Mouse (Mus musculus) embryonic facial prominence, embryonic 11.5 days (tissue): ENCODE results near the gene Aldoart2. TPM values are rescaled to one million over a fixed set of nuclear protein-coding genes. Genes with fewer than 3 reads are reported as not detected.

Experiments
- ATAC-seq: fragments of 200-750 bp; cut with Nextera tagmentation; replicated peaks from 2 replicates; pipeline ENCODE4 v1.8.0; 2017; ENCODE audit warnings: low read depth; ENCODE audit not compliant: insufficient number of reproducible peaks, low FRiP score, low TSS enrichment
- DNase-seq: peaks from one replicate; pipeline ENCODE4 v3.0.0-alpha.2; 2015; ENCODE audit warnings: low spot score
- H3K27ac ChIP-seq: fragments of 300-500 bp; sonication (generic); replicated peaks from 2 replicates; pipeline ENCODE4 v1.5.1; 2014; ENCODE audit warnings: mild to moderate bottlenecking, low read depth, low read length, control low read depth
- H3K27me3 ChIP-seq: fragments of 300-500 bp; sonication (generic); 2 replicates; pipeline ENCODE4 v1.6.1; 2014; ENCODE audit warnings: mild to moderate bottlenecking, low read length, moderate library complexity, mixed read lengths; ENCODE audit not compliant: control insufficient read depth, insufficient read depth
- H3K36me3 ChIP-seq: fragments of 300-500 bp; sonication (generic); replicated peaks from 2 replicates; pipeline ENCODE4 v1.6.1; 2014; ENCODE audit warnings: low read depth, mild to moderate bottlenecking, low read length, moderate library complexity, mixed read lengths; ENCODE audit not compliant: control insufficient read depth, insufficient read depth
- H3K4me1 ChIP-seq: fragments of 300-500 bp; sonication (generic); 2 replicates; pipeline ENCODE4 v1.6.1; 2014; ENCODE audit warnings: low read length, mixed read lengths; ENCODE audit not compliant: control insufficient read depth, insufficient read depth
- H3K4me2 ChIP-seq: fragments of 300-500 bp; sonication (generic); 2 replicates; pipeline ENCODE4 v1.6.1; 2014; ENCODE audit warnings: low read depth, mild to moderate bottlenecking, control low read depth, low read length, moderate library complexity
- H3K4me3 ChIP-seq: fragments of 300-500 bp; sonication (generic); 2 replicates; pipeline ENCODE4 v1.5.1; 2014; ENCODE audit warnings: low read depth, low read length, control low read depth
- H3K9ac ChIP-seq: fragments of 300-500 bp; sonication (generic); replicated peaks from 2 replicates; pipeline ENCODE4 v1.6.1; 2014; ENCODE audit warnings: mild to moderate bottlenecking, control low read depth, low read length
- H3K9me3 ChIP-seq: fragments of 300-500 bp; sonication (generic); replicated peaks from 2 replicates; pipeline ENCODE4 v1.6.1; 2016; ENCODE audit warnings: mild to moderate bottlenecking, low read length, inconsistent platforms, mixed read lengths; ENCODE audit not compliant: control insufficient read depth
- WGBS: fragments of 180-500 bp; shearing (Covaris S2); extraction: QIAGEN DNeasy Blood & Tissue Kit; methylation state at CpG from one replicate; pipeline ENCODE4 v1.1.7; 2014; 5-methylcytosine and 5-hydroxymethylcytosine counted together
- polyA plus RNA-seq: library from polyadenylated mRNA; unstranded; fragments of >200 nt; fragmentation: Nextera tagmentation; extraction: Ambion mirVana; gene quantifications from 2 replicates; pipeline ENCODE4 v1.2.1, GENCODE M21; 2014

Gene Aldoart2
- polyA plus RNA-seq: 0.25 TPM in 2 replicates

DNA sequence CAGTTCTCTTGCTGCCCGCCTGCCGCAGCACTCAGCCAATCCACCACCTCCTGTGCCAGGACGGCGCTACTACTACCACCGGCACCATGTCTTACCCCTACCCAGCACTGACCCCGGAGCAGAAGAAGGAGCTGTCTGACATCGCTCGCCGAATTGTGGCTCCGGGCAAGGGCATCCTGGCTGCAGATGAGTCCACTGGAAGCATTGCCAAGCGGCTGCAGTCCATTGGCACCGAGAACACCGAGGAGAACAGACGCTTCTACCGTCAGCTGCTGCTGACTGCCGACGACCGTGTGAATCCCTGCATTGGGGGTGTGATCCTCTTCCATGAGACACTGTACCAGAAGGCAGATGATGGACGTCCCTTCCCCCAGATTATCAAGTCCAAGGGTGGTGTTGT, at the start of gene Aldoart2:
Aldoart2 (plus strand) TSS at position 34 of the 400 bp plus-strand sequence.
- DNase-seq (no peak), ATAC-seq (no peak)
- Histone ChIP-seq H3K4me1 (no peaks in the 10 kb centered on the region), H3K27ac (no peak within 1 kb of the TSS), H3K36me3 (no peaks in the 10 kb centered on the region), H3K27me3 (no peaks in the 10 kb centered on the region), H3K4me2 (no peak within 1 kb of the TSS), H3K9me3 (no peaks in the 10 kb centered on the region), H3K4me3 (no peak within 1 kb of the TSS), H3K9ac (no peak within 1 kb of the TSS)
- 95% methylated on average over 19 of the region's 19 CpGs for WGBS

- 50% methylated on average over 15 of the region's 15 CpGs for WGBS
- Histone ChIP-seq H3K9me3 (no peaks in the 10 kb centered on the region), H3K4me2 (no peak overlapping the region), H3K9ac (no peak overlapping the region), H3K27ac (no peak overlapping the region), H3K4me3 (no peak overlapping the region), H3K4me1 (no peaks in the 10 kb centered on the region), H3K27me3 (no peaks in the 10 kb centered on the region), H3K36me3 (no peaks in the 10 kb centered on the region)
- peak; percentile 47 for DNase-seq
- peak; percentile 34; the same call in 1 of the 2 replicates for ATAC-seq
These were observed 46.8 kb upstream of the Aldoart2 start for GRCm38 (mm10) chr12:55518061-55518738.

GRCm38 (mm10) chr12:55526983-55527752, 37.9 kb upstream of the Aldoart2 start:
- H3K9ac ChIP-seq: no peak overlapping the region
- WGBS: 66% methylated on average over 15 of the region's 15 CpGs
- no peaks in the 10 kb centered on the region for H3K9me3 ChIP-seq
- no peak overlapping the region for H3K4me3 ChIP-seq
- no peak overlapping the region for H3K27ac ChIP-seq
- DNase-seq: no peak
- no peaks in the 10 kb centered on the region for H3K4me1 ChIP-seq
- ATAC-seq: no peak
- H3K36me3 ChIP-seq: no peaks in the 10 kb centered on the region
- no peak overlapping the region for H3K4me2 ChIP-seq
- H3K27me3 ChIP-seq: no peaks in the 10 kb centered on the region

DNA sequence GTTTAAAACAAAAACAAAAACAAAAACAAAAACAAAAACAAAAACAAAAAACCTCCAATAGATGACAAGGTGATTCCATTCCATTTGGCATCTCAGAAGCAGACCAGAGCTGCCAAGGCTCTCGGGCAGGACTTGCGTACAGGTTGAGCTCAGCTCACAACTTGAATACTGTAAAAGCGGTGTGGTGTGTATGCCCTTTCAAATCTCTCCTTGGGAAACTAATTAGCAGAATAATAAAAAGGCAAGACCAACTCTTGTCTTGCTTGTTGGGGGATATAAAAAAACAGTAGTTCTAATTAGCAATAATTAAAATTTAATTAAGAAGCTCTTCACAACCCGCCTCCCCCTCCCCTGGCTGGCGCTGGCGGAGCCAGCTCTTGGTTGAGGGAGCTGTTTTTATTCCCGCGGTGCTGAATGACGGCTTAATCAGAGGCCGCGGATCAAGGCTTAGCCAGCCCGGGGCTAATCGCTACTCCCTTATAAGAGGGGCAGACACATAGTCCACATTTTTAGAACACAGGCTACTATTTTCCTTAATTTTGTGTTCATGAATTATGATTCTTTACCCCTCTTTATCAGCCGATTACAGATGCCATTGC, 28.4 kb upstream of the Aldoart2 start:
- ATAC-seq (no peak), DNase-seq (peak; percentile 81)
- no peak overlapping the region for H3K4me3 ChIP-seq
- no peaks in the 10 kb centered on the region for H3K27me3 ChIP-seq
- no peak overlapping the region for H3K27ac ChIP-seq
- WGBS: 6% methylated on average over 14 of the region's 14 CpGs
- no peaks in the 10 kb centered on the region for H3K36me3 ChIP-seq
- no peaks in the 10 kb centered on the region for H3K4me1 ChIP-seq
- H3K9me3 ChIP-seq: no peaks in the 10 kb centered on the region
- no peak overlapping the region for H3K9ac ChIP-seq
- H3K4me2 ChIP-seq: no peak overlapping the region

- no peak overlapping the region for H3K4me2 ChIP-seq
- H3K27me3 ChIP-seq: no peaks in the 10 kb centered on the region
- H3K27ac ChIP-seq: no peak overlapping the region
- 63% methylated on average over 7 of the region's 7 CpGs for WGBS
- no peak overlapping the region for H3K9ac ChIP-seq
- no peak overlapping the region for H3K4me3 ChIP-seq
- H3K9me3 ChIP-seq: no peaks in the 10 kb centered on the region
- no peak for ATAC-seq
- no peaks in the 10 kb centered on the region for H3K4me1 ChIP-seq
- no peak for DNase-seq
- no peaks in the 10 kb centered on the region for H3K36me3 ChIP-seq
These were observed 27.3 kb upstream of the Aldoart2 start for GRCm38 (mm10) chr12:55537742-55538141.

DNA sequence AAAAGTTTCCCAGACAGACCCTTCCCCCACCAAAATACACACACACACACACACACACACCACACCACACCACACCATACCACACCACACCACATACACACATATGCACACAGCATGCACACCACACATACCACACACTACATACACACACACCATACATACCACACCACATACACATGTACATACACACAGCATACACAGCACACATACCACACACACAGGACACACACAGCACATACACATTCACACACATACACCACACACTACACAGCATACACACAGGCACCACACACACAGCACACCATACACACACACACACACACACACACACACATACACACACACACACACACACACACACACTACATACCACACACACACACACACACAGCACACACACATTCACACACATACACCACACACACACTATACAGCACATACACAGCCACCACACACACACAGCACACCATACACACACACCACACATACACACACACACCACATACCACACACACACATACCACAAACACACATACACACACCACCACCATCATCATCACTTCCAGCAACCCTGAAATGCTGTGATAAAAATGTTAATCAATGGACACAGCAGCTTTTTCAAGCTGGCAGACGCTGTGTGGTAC, 26.6 kb upstream of the Aldoart2 start:
- 71% methylated on average over 1 of the region's 1 CpGs for WGBS
- H3K36me3 ChIP-seq: no peaks in the 10 kb centered on the region
- no peak overlapping the region for H3K9ac ChIP-seq
- H3K27me3 ChIP-seq: no peaks in the 10 kb centered on the region
- ATAC-seq: peak; percentile 80
- no peak for DNase-seq
- H3K4me2 ChIP-seq: no peak overlapping the region
- no peak overlapping the region for H3K27ac ChIP-seq
- no peaks in the 10 kb centered on the region for H3K9me3 ChIP-seq
- H3K4me3 ChIP-seq: no peak overlapping the region
- H3K4me1 ChIP-seq: no peaks in the 10 kb centered on the region

- no peaks in the 10 kb centered on the region for H3K4me1 ChIP-seq
- H3K36me3 ChIP-seq: no peaks in the 10 kb centered on the region
- H3K9me3 ChIP-seq: no peaks in the 10 kb centered on the region
- no peak overlapping the region for H3K9ac ChIP-seq
- 59% methylated on average over 8 of the region's 8 CpGs for WGBS
- no peaks in the 10 kb centered on the region for H3K27me3 ChIP-seq
- ATAC-seq: no peak
- no peak overlapping the region for H3K4me2 ChIP-seq
- H3K27ac ChIP-seq: no peak overlapping the region
- no peak overlapping the region for H3K4me3 ChIP-seq
- DNase-seq: no peak
These were observed 25.9 kb upstream of the Aldoart2 start for GRCm38 (mm10) chr12:55539157-55539556.
